Mouse (Mus musculus) spleen, adult 2 months (tissue): ENCODE results near the gene Dpm2. TPM values are rescaled to one million over a fixed set of nuclear protein-coding genes. Genes with fewer than 3 reads are reported as not detected.

Source experiments
- DNase-seq, 2 experiments: peaks; one replicate each; pipeline versions ENCODE4 v3.0.0 to v3.0.0-alpha.2; 2012 to 2021; ENCODE audit warnings: low spot score in 2 of 2, low read depth in 1 of 2
- H3K27ac ChIP-seq: fragments of 200-500 bp; 2 replicates; pipeline ENCODE4 v1.5.1; 2012; ENCODE audit warnings: low read length, inconsistent platforms; ENCODE audit not compliant: insufficient read depth
- H3K27me3 ChIP-seq: fragments of 200-500 bp; 2 replicates; pipeline ENCODE4 v1.6.1; 2012; ENCODE audit warnings: mild to moderate bottlenecking, moderate library complexity, low read length, inconsistent platforms; ENCODE audit not compliant: control insufficient read depth, insufficient read depth
- H3K36me3 ChIP-seq: fragments of 200-500 bp; 2 replicates; pipeline ENCODE4 v1.6.1; 2012; ENCODE audit warnings: mild to moderate bottlenecking, low read length, inconsistent platforms; ENCODE audit not compliant: control insufficient read depth, insufficient read depth
- H3K4me1 ChIP-seq: fragments of 200-500 bp; 2 replicates; pipeline ENCODE4 v1.6.1; 2011; ENCODE audit warnings: inconsistent platforms; ENCODE audit not compliant: control insufficient read depth, insufficient read depth, insufficient read length
- H3K4me3 ChIP-seq: fragments of 200-500 bp; 2 replicates; pipeline ENCODE4 v1.5.1; 2011; ENCODE audit warnings: mild to moderate bottlenecking, inconsistent platforms; ENCODE audit not compliant: insufficient read depth, insufficient read length; ENCODE audit errors: extremely low read depth
- CTCF ChIP-seq: fragments of 200-500 bp; IDR thresholded peaks from 2 replicates; pipeline ENCODE4 v1.5.1; 2011; ENCODE audit warnings: mild to moderate bottlenecking, inconsistent platforms; ENCODE audit not compliant: insufficient read depth, insufficient read length, insufficient replicate concordance; ENCODE audit errors: extremely low read depth
- POLR2A ChIP-seq: fragments of 200-500 bp; IDR thresholded peaks from 2 replicates; pipeline ENCODE4 v1.6.1; 2011; ENCODE audit warnings: low read depth, low read length, inconsistent platforms
- WGBS: fragments of 180-500 bp; shearing (Covaris S2); methylation state at CpG from one replicate; pipeline ENCODE4 v1.1.7; 2018; 5-methylcytosine and 5-hydroxymethylcytosine counted together
- polyA plus RNA-seq: library from polyadenylated mRNA; depleted of rRNA; stranded (reverse); fragments of >200 nt; gene quantifications from 2 replicates; pipeline ENCODE4 v1.2.3, GENCODE M21; 2012

Gene Dpm2
- polyA plus RNA-seq, 1 experiment = 85.8 TPM

- Histone ChIP-seq H3K36me3 (no peaks in the 10 kb centered on the region), H3K4me1 (peaks cover 12% of the 10 kb centered on the region), H3K4me3 (peak overlapping the region; percentile 68; the same call in 1 of the 2 replicates), H3K27ac (peak overlapping the region; percentile 62), H3K27me3 (no peaks in the 10 kb centered on the region)
- WGBS = 14% methylated on average over 13 of the region's 13 CpGs
- peak in 1 of 2 experiments; percentile 32 for DNase-seq
- no peak for TF ChIP-seq CTCF
- TF ChIP-seq POLR2A = no peak
Measured at GRCm38 (mm10) chr2:32534061-32534732, 36.5 kb upstream of the Dpm2 start.

GRCm38 (mm10) chr2:32534733-32535471 lies 35.8 kb upstream of the Dpm2 start, which contains the start of gene Fam102a:
Gene Fam102a (plus strand): TSS chr2:32535332.
- under 1% methylated on average over 65 of the region's 67 CpGs for WGBS
- TF ChIP-seq CTCF = no peak
- peak; percentile 92 for TF ChIP-seq POLR2A
- no peaks in the 10 kb centered on the region for H3K36me3 ChIP-seq
- H3K27me3 ChIP-seq = no peaks in the 10 kb centered on the region
- peak within 1 kb of the TSS; percentile 99 for H3K27ac ChIP-seq
- DNase-seq = peak; percentile 89 to 98
- peaks cover 16% of the 10 kb centered on the region for H3K4me1 ChIP-seq
- H3K4me3 ChIP-seq = peak within 1 kb of the TSS; percentile 93

GRCm38 (mm10) chr2:32535501-32535991 lies 35.1 kb upstream of the Dpm2 start:
- Histone ChIP-seq H3K4me3 (peak overlapping the region; percentile 93), H3K36me3 (no peaks in the 10 kb centered on the region), H3K27ac (peak overlapping the region; percentile 99), H3K27me3 (no peaks in the 10 kb centered on the region), H3K4me1 (peaks cover 16% of the 10 kb centered on the region)
- peak; percentile 52 to 73 for DNase-seq
- WGBS = 1% methylated on average over 46 of the region's 56 CpGs
- TF ChIP-seq CTCF = no peak
- peak; percentile 34 for TF ChIP-seq POLR2A

GRCm38 (mm10) chr2:32536086-32536633 lies 34.5 kb upstream of the Dpm2 start:
- peak in 1 of 2 experiments; percentile 22 for DNase-seq
- Histone ChIP-seq H3K4me3 (peak overlapping the region; percentile 93), H3K4me1 (peaks cover 16% of the 10 kb centered on the region), H3K36me3 (no peaks in the 10 kb centered on the region), H3K27me3 (no peaks in the 10 kb centered on the region), H3K27ac (peak overlapping the region; percentile 99)
- TF ChIP-seq CTCF (no peak), POLR2A (no peak)
- WGBS = 5% methylated on average over 14 of the region's 14 CpGs

- TF ChIP-seq CTCF (peak; percentile 48; the same call in 1 of the 2 replicates), POLR2A (no peak)
- Histone ChIP-seq H3K4me1 (peaks cover 22% of the 10 kb centered on the region), H3K4me3 (peak overlapping the region; percentile 93), H3K27me3 (no peaks in the 10 kb centered on the region), H3K36me3 (no peaks in the 10 kb centered on the region), H3K27ac (peak overlapping the region; percentile 99)
- peak in 1 of 2 experiments; percentile 32 for DNase-seq
- WGBS = 3% methylated on average over 11 of the region's 11 CpGs
Measured at GRCm38 (mm10) chr2:32536634-32537359, 33.9 kb upstream of the Dpm2 start.

- H3K4me3 ChIP-seq = peak overlapping the region; percentile 93
- peak overlapping the region; percentile 99 for H3K27ac ChIP-seq
- 7% methylated on average over 9 of the region's 9 CpGs for WGBS
- H3K4me1 ChIP-seq = peaks cover 28% of the 10 kb centered on the region
- peak; percentile 36; the same call in 1 of the 2 replicates for TF ChIP-seq POLR2A
- TF ChIP-seq CTCF = no peak
- H3K36me3 ChIP-seq = no peaks in the 10 kb centered on the region
- peak in 1 of 2 experiments; percentile 35 for DNase-seq
- no peaks in the 10 kb centered on the region for H3K27me3 ChIP-seq
Measured at GRCm38 (mm10) chr2:32537360-32537905, 33.2 kb upstream of the Dpm2 start.
